Mouse (Mus musculus): ENCODE results near the gene Zmat1.
"Not testable (repeated sequence)": the region's sequence is repeated elsewhere in the genome, so short reads cannot be mapped to it uniquely, and the experiment has no call there.

The Zmat1 gene

GRCm38 (mm10) chrX:135008720-135009470 is at the start of gene Zmat1:
Zmat1 (minus strand) TSS chrX:135009209.
- in situ Hi-C loops (cut with MboI; ENCODE audit: unreplicated experiment in 2 of 2), result loop anchor here in 1 of 2 experiments (25.0 kb wide), 1 partner anchor 947 kb away; the partner anchor contains the start of gene Cstf2

DNA sequence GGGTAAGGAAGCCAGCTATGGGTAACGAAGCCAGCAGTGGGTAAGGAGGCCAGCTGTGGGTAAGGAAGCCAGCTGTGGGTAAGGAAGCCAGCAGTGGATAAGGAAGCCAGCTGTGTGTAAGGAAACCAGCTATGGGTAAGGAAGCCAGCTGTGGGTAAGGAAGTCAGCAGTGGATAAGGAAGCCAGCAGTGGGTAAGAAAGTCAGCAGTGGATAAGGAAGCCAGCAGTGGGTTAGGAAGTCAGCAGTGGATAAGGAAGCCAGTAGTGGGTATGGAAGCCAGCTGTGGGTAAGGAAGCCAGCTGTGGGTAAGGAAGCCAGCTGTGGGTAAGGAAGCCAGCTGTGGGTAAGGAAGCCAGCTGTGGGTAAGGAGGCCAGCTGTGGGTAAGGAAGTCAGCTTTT is 44.9 kb upstream of the Zmat1 start:
- in situ Hi-C loops (cut with MboI; ENCODE audit: unreplicated experiment in 2 of 2), result not testable (repeated sequence)

- in situ Hi-C loops (cut with MboI; ENCODE audit: unreplicated experiment in 2 of 2), result no loop called here
Measured at GRCm38 (mm10) chrX:135035962-135036375, 27.0 kb upstream of the Zmat1 start.

DNA sequence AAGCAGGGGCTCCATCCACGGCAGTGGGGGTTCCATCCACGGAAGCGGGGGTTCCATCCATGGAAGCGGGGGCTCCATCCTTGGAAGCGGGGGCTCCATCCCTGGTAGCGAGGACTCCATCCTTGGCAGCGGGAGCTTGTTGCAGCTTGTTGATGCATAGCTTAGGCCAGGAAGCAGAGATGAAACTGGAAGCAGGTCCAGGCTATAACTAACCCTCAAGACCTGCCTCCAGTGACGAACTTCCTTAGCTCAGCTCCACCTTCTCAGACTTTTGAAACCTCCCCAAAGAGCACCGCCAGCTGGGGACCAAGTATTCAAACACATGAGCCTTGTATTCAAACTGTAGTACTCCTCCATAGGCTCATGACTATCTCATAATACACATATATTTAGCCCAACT is 16.1 kb upstream of the Zmat1 start:
- in situ Hi-C loops (cut with MboI; ENCODE audit: unreplicated experiment in 2 of 2), result no loop called here

DNA sequence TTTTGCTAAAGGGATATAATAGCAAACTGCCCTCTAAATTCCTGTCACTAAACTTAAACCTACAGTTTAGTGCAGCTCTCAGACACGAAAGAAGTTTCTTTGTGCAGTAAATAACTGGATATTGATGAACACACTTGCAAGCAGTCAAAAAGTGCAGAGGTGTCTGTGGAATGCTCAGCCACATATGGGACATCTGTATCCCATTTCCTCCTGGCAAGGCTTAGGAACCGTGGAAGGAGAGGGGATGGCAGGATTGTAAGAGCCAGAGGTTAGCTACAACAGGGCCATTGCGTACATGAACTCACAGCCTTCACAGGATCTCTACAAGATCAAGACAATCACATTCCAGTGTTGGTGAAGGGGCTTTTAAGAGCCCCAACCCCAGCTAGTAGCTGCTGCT is 2.4 kb upstream of the Zmat1 start:
- in situ Hi-C loops (cut with MboI; ENCODE audit: unreplicated experiment in 2 of 2), result loop anchor here in 1 of 2 experiments (25.0 kb wide), 1 partner anchor 949 kb away; the partner anchor contains the start of gene Cstf2

- in situ Hi-C loops (cut with MboI; ENCODE audit: unreplicated experiment in 2 of 2), result loop anchor here in 1 of 2 experiments (25.0 kb wide), 1 partner anchor 947 kb away; the partner anchor contains the start of gene Cstf2
Measured at GRCm38 (mm10) chrX:135009471-135009815, 434 bp upstream of the Zmat1 start.

DNA sequence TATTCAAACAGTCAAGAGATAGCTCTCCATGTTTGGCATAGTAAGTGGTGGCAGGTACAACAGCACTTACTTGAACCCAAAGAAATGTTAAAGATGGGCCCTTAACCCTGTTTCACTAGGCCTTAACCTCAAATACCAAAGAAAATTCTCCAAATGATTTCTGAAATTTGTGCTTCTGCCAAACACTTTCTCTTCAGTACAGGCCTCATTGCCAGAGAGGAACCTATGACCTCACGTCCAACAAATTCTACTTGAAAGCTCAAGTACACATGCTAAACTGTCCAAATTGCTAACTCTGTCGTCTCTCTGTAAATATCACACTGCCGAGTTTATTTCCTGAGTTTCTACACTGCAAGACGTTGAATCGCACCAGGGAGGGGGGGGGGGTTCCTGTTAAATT is 988 bp downstream of the Zmat1 start:
- in situ Hi-C loops (cut with MboI; ENCODE audit: unreplicated experiment in 2 of 2), result loop anchor here in 1 of 2 experiments (25.0 kb wide), 1 partner anchor 946 kb away; the partner anchor contains the start of gene Cstf2

DNA sequence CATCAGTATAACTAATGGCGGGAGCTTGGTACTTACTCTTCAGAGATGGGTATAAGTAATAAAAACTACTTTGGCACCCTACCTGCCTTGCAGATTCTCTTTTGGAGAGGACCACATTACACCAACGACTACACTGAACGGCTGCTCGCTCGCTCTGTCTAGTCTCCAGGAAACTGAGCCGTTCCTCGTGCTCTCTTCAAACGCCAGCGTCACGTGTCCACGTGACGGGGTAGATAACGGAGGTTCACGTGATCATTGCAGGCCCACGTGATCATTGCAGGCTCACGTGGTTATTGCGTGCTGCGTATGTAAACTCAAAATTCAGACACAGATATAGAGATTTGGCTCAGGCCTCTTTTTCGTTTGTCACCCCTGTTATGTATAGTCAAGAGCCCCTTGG is 44.5 kb downstream of the Zmat1 start, which contains the start of gene Nxf2:
Nxf2 (minus strand) TSS at position 209 of the 400 bp plus-strand sequence.
- in situ Hi-C loops (cut with MboI; ENCODE audit: unreplicated experiment in 2 of 2), result loop anchor here in 1 of 2 experiments (25.0 kb wide), 1 partner anchor 123 kb away; no protein-coding TSS in a partner anchor

DNA sequence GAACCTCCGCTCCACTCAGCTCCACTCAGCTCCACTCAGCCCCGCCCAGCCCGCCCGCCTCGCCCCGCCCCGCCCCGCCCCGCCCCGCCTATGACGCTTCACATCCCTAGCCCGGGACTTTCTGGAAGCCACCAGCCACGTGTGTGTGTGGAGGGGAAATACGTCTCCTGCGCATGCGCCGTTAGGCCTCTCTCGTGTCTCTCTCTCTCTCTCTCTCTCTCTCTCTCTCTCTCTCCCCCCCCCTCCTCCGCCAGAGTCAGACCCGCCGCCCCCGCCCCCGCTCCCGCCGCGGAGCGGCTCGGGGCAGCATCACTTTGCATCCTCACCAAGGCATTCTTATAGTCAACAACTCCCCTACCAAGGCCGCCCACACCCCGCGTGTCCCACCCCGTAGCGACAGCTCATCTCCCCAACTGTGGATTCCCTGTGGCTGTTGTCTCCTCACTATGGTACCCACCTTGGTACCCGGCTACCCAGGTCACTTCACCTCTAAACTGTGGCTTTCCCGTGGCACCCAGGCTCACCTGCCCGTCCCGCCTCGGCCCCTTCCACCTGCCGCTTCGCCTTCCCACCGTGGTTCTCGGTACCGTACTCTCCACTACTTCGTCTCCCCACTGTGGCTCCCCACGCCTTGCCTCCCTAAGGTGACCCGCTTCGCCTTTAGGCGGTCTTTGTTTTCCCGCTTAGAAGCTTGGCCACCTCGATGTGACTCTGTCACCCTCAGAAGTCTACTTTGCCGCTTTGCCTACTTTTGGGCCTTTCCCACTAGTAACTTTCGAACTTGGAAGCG is 45.5 kb downstream of the Zmat1 start:
- in situ Hi-C loops (cut with MboI; ENCODE audit: unreplicated experiment in 2 of 2), result loop anchor here in 1 of 2 experiments (25.0 kb wide), 1 partner anchor 124 kb away; no protein-coding TSS in a partner anchor

DNA sequence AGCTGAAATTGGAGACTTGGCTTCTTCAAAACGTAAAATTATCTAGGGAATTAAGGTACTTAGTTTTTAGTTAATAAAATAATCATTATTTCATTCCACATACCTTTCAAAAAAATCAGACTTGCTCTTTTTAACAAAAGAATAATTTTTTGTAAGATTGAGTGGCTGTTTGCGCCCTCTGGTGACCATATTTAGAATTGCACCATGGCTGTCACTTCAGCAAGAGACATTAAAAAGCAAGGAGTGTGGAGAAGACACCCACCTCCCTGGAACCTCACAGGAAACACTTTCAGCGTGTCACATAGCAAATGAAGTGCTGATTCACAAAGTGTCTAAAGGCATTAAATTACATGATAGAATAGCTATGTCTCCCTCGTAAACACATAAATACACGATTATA is 78.6 kb downstream of the Zmat1 start:
- in situ Hi-C loops (cut with MboI; ENCODE audit: unreplicated experiment in 2 of 2), result loop anchor here in 1 of 2 experiments (25.0 kb wide), 3 partner anchors 157 to 993 kb away; no protein-coding TSS in a partner anchor

- in situ Hi-C loops (cut with MboI; ENCODE audit: unreplicated experiment in 2 of 2), result loop anchor here (5.0 to 25.0 kb wide), 5 partner anchors 157 to 993 kb away; partner anchors contain the start of genes Gla (in 2 of the 2) and Hnrnph2 (in 2 of the 2)
Measured at GRCm38 (mm10) chrX:134929927-134930326, 79.1 kb downstream of the Zmat1 start.

DNA sequence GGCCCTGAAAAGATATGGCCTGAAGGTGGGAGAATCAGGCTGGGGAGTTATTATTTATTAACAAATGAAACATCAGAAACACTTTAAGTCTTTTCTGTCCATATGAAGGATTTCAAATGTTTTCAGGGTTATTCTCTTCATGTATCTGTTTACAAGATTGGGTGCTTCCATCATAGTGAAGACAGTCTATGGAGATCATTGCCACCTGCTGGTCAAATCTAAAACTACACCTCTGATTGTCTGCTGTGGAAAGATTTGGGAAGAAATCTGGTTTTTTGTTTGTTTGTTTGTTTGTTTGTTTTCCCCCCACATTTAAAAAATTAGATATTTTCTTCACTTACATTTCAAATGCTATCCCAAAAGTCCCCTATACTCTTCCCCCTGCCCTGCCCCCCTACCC is 84.0 kb downstream of the Zmat1 start:
- in situ Hi-C loops (cut with MboI; ENCODE audit: unreplicated experiment in 2 of 2), result loop anchor here (5.0 to 25.0 kb wide), 5 partner anchors 162 to 988 kb away; partner anchors contain the start of genes Gla (in 2 of the 2) and Hnrnph2 (in 2 of the 2)

DNA sequence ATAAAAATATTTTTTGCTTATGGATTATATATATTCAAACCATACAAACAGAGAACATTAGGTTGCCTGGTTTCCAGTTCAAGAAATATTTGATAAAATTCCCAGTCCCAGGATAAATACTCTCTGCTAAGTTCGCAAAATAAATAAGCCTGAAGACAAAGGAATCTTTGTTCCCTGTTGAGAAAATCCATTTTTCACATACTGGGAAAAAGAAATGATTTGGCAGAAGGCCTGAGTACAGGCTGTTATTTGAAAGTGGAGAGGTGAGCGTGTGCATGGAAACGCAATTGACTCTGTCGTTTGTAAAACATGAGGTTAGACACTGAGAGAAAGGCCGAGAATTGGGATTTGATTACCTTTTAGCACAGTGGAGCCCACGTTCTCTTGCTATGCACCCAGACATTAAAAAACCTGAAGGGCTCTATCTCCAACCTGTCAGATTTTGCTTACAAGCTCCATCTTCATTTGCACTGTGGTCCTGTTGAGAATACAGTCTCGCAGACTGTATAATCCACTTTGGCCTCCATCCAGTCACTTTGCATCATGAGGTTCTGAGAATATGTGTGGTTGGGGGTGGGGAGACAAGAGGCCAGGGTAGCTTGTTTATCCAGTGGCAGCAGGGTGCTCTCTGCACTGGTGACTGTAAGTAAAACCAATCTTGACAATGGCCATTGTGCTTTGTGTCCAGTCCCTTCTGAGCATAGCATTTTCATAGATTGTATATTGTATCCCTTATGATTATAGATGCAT is 85.2 kb downstream of the Zmat1 start:
- in situ Hi-C loops (cut with MboI; ENCODE audit: unreplicated experiment in 2 of 2), result loop anchor here (10.0 kb wide), 1 partner anchor 319 kb away; the partner anchor contains the start of genes Gla (in 2 of the 2) and Hnrnph2 (in 2 of the 2)

Measured in v-Abl transformed pro-B cells (cell line).